Mouse (Mus musculus): ENCODE measurements around the gene Polr3h. TPM values are rescaled to one million over a fixed set of nuclear protein-coding genes. Genes with fewer than 3 reads are reported as not detected.

Gene Polr3h
- total RNA-seq, 1 experiment, result 83.7 TPM

GRCm38 (mm10) chr15:81917621-81918463 lies 8.2 kb downstream of the Polr3h start:
- in situ Hi-C loops (cut with MboI; ENCODE audit: low sequenced_read_pairs in 2 of 2, unreplicated experiment in 2 of 2), result no loop called here
- Histone ChIP-seq H3K9me3 (ENCODE audit: control insufficient read depth, insufficient read depth, low read depth, low read length) (no peaks in the 10 kb centered on the region), H3K9ac (ENCODE audit: insufficient read depth, low read depth, low read length, poor library complexity, severe bottlenecking) (no peak overlapping the region), H3K36me3 (ENCODE audit: control insufficient read depth, insufficient read depth, low read length, poor library complexity, severe bottlenecking) (peaks cover 51% of the 10 kb centered on the region), H3K4me1 (ENCODE audit: control insufficient read depth in 2 of 2, insufficient read depth in 2 of 2, low read length in 2 of 2, poor library complexity in 1 of 2) (no peaks in the 10 kb centered on the region; a peak in 1 of 4 replicates), H3K4me3 (ENCODE audit: insufficient read depth in 1 of 2, low read depth in 1 of 2, low read length in 2 of 2, poor library complexity in 1 of 2, severe bottlenecking in 1 of 2) (no peak overlapping the region), H3K27ac (ENCODE audit: insufficient read depth, low read depth, low read length, poor library complexity, severe bottlenecking) (no peak overlapping the region)
- TF ChIP-seq ZC3H11A (IDR thresholded peaks at IDR 0.05; ENCODE audit: borderline replicate concordance, low read depth, low read length) (no peak), HCFC1 (IDR thresholded peaks at IDR 0.05; ENCODE audit: borderline replicate concordance, insufficient read depth, low read length) (no peak)
- peak; percentile 63 for DNase-seq (ENCODE audit: low read depth, low spot score)

GRCm38 (mm10) chr15:81917201-81917600 lies 8.8 kb downstream of the Polr3h start:
- Histone ChIP-seq H3K4me3 (ENCODE audit: insufficient read depth in 1 of 2, low read depth in 1 of 2, low read length in 2 of 2, poor library complexity in 1 of 2, severe bottlenecking in 1 of 2) (no peak overlapping the region), H3K27ac (ENCODE audit: insufficient read depth, low read depth, low read length, poor library complexity, severe bottlenecking) (no peak overlapping the region), H3K4me1 (ENCODE audit: control insufficient read depth in 2 of 2, insufficient read depth in 2 of 2, low read length in 2 of 2, poor library complexity in 1 of 2) (peaks cover 0 to 2% of the 10 kb centered on the region in 2 experiments; a peak in 1 of 4 replicates), H3K9ac (ENCODE audit: insufficient read depth, low read depth, low read length, poor library complexity, severe bottlenecking) (no peak overlapping the region), H3K9me3 (ENCODE audit: control insufficient read depth, insufficient read depth, low read depth, low read length) (no peaks in the 10 kb centered on the region), H3K36me3 (ENCODE audit: control insufficient read depth, insufficient read depth, low read length, poor library complexity, severe bottlenecking) (peaks cover 54% of the 10 kb centered on the region)
- in situ Hi-C loops (cut with MboI; ENCODE audit: low sequenced_read_pairs in 2 of 2, unreplicated experiment in 2 of 2), result no loop called here
- TF ChIP-seq CHD2 (IDR thresholded peaks at IDR 0.05; ENCODE audit: low read depth, low read length) (no peak), HCFC1 (IDR thresholded peaks at IDR 0.05; ENCODE audit: borderline replicate concordance, insufficient read depth, low read length) (no peak), MAFK (IDR thresholded peaks at IDR 0.05; ENCODE audit: insufficient read depth, low read depth, low read length) (no peak), ZC3H11A (IDR thresholded peaks at IDR 0.05; ENCODE audit: borderline replicate concordance, low read depth, low read length) (no peak), ZNF384 (IDR thresholded peaks at IDR 0.05; ENCODE audit: low read depth, low read length) (no peak)
- DNase-seq (ENCODE audit: low read depth, low spot score), result no peak

GRCm38 (mm10) chr15:81915663-81916062 lies 10.4 kb downstream of the Polr3h start:
- no peak overlapping the region for H3K4me3 ChIP-seq (ENCODE audit: insufficient read depth in 1 of 2, low read depth in 1 of 2, low read length in 2 of 2, poor library complexity in 1 of 2, severe bottlenecking in 1 of 2)
- peaks cover 60% of the 10 kb centered on the region for H3K36me3 ChIP-seq (ENCODE audit: control insufficient read depth, insufficient read depth, low read length, poor library complexity, severe bottlenecking)
- in situ Hi-C loops (cut with MboI; ENCODE audit: low sequenced_read_pairs in 2 of 2, unreplicated experiment in 2 of 2), result no loop called here
- H3K27ac ChIP-seq (ENCODE audit: insufficient read depth, low read depth, low read length, poor library complexity, severe bottlenecking), result no peak overlapping the region
- no peak overlapping the region for H3K9ac ChIP-seq (ENCODE audit: insufficient read depth, low read depth, low read length, poor library complexity, severe bottlenecking)
- H3K4me1 ChIP-seq (ENCODE audit: control insufficient read depth in 2 of 2, insufficient read depth in 2 of 2, low read length in 2 of 2, poor library complexity in 1 of 2), result peaks cover 0 to 4% of the 10 kb centered on the region in 2 experiments; a peak in 1 of 4 replicates
- TF ChIP-seq MAFK (IDR thresholded peaks at IDR 0.05; ENCODE audit: insufficient read depth, low read depth, low read length) (no peak), ZC3H11A (IDR thresholded peaks at IDR 0.05; ENCODE audit: borderline replicate concordance, low read depth, low read length) (no peak)
- H3K9me3 ChIP-seq (ENCODE audit: control insufficient read depth, insufficient read depth, low read depth, low read length), result no peaks in the 10 kb centered on the region
- no peak for DNase-seq (ENCODE audit: low read depth, low spot score)

- in situ Hi-C loops (cut with MboI; ENCODE audit: low sequenced_read_pairs in 2 of 2, unreplicated experiment in 2 of 2), result no loop called here
- no peak overlapping the region for H3K9ac ChIP-seq (ENCODE audit: insufficient read depth, low read depth, low read length, poor library complexity, severe bottlenecking)
- no peak overlapping the region for H3K27ac ChIP-seq (ENCODE audit: insufficient read depth, low read depth, low read length, poor library complexity, severe bottlenecking)
- no peak overlapping the region for H3K4me3 ChIP-seq (ENCODE audit: insufficient read depth in 1 of 2, low read depth in 1 of 2, low read length in 2 of 2, poor library complexity in 1 of 2, severe bottlenecking in 1 of 2)
- no peak for DNase-seq (ENCODE audit: low read depth, low spot score)
- peaks cover 70% of the 10 kb centered on the region for H3K36me3 ChIP-seq (ENCODE audit: control insufficient read depth, insufficient read depth, low read length, poor library complexity, severe bottlenecking)
- no peak for TF ChIP-seq ZC3H11A (IDR thresholded peaks at IDR 0.05; ENCODE audit: borderline replicate concordance, low read depth, low read length)
- no peak for TF ChIP-seq HCFC1 (IDR thresholded peaks at IDR 0.05; ENCODE audit: borderline replicate concordance, insufficient read depth, low read length)
- no peak for TF ChIP-seq CHD2 (IDR thresholded peaks at IDR 0.05; ENCODE audit: low read depth, low read length)
- TF ChIP-seq MAFK (IDR thresholded peaks at IDR 0.05; ENCODE audit: insufficient read depth, low read depth, low read length), result no peak
- TF ChIP-seq ZNF384 (IDR thresholded peaks at IDR 0.05; ENCODE audit: low read depth, low read length), result no peak
- H3K9me3 ChIP-seq (ENCODE audit: control insufficient read depth, insufficient read depth, low read depth, low read length), result no peaks in the 10 kb centered on the region
- peaks cover 0 to 4% of the 10 kb centered on the region in 2 experiments; a peak in 1 of 4 replicates for H3K4me1 ChIP-seq (ENCODE audit: control insufficient read depth in 2 of 2, insufficient read depth in 2 of 2, low read length in 2 of 2, poor library complexity in 1 of 2)
Measured at GRCm38 (mm10) chr15:81914668-81915067, 11.4 kb downstream of the Polr3h start.

All from ES-E14 (cell line).